In genomic region chr16:42338987-42339386, GRCm38 (mm10) we compare ENCODE assay signal across 10 mouse cellular contexts. TPM values are rescaled to one million over a fixed set of nuclear protein-coding genes. Genes with fewer than 3 reads are reported as not detected.
DNase-seq lines count a peak whose midpoint lies in the region; ATAC-seq and TF ChIP-seq lines count a peak whose summit lies in the region.
"Had no signal": no experiment of that assay in that cellular context is flagged by ENCODE, and none has a peak within 500 bp of the region (broad histone marks: within the 10 kb centered on the region; RNA-seq: fewer than 3 reads in every experiment).

No protein-coding gene starts in this region.

- H3K27ac ChIP-seq in kidney, postnatal 0 days: no peak overlapping the region
- H3K27ac ChIP-seq in cortical plate, adult 2 months (ENCODE audit: insufficient read depth, low read length): no peak overlapping the region
- H3K27ac ChIP-seq in forebrain, embryonic 16.5 days (ENCODE audit: low read length): peak overlapping the region; percentile 89
- peak overlapping the region; percentile 82 for H3K27ac ChIP-seq in midbrain, embryonic 12.5 days (replicated peaks)

- 6% methylated on average over 4 of the region's 4 CpGs for WGBS in kidney, postnatal 0 days
- 13% methylated on average over 4 of the region's 4 CpGs for WGBS in forebrain, embryonic 16.5 days
- 10% methylated on average over 4 of the region's 4 CpGs for WGBS in midbrain, embryonic 12.5 days

- DNase-seq in kidney, postnatal 0 days (ENCODE audit: low spot score): no peak
- no peak for DNase-seq in kidney, postnatal 10 days
- no peak for DNase-seq in spleen, postnatal 4 days (ENCODE audit: low spot score in 2 of 2)
- DNase-seq in left cerebral cortex, adult 18-20 months (ENCODE audit: low spot score in 2 of 2): no peak
- DNase-seq in urinary bladder, postnatal 36 days (ENCODE audit: low spot score in 2 of 2): no peak
- DNase-seq: thymus, postnatal 36 days had no signal

- H3K27me3 ChIP-seq in kidney, postnatal 0 days (ENCODE audit: insufficient read depth, low read length): no peaks in the 10 kb centered on the region
- no peaks in the 10 kb centered on the region for H3K27me3 ChIP-seq in forebrain, embryonic 16.5 days (replicated peaks; ENCODE audit: control insufficient read depth, insufficient read depth, low read length)
- H3K27me3 ChIP-seq in midbrain, embryonic 12.5 days: no peaks in the 10 kb centered on the region

- H3K4me3 ChIP-seq in kidney, postnatal 0 days (replicated peaks; ENCODE audit: low read depth, low read length): no peak overlapping the region
- peak overlapping the region; percentile 79 for H3K4me3 ChIP-seq in cortical plate, adult 2 months (ENCODE audit: insufficient read depth, low read length)
- H3K4me3 ChIP-seq in forebrain, embryonic 16.5 days (replicated peaks; ENCODE audit: low read length): peak overlapping the region; percentile 68
- peak overlapping the region; percentile 57 for H3K4me3 ChIP-seq in midbrain, embryonic 12.5 days

- H3K36me3 ChIP-seq in kidney, postnatal 0 days (ENCODE audit: insufficient read depth, low read length): no peaks in the 10 kb centered on the region
- H3K36me3 ChIP-seq in forebrain, embryonic 16.5 days (ENCODE audit: control insufficient read depth, insufficient read depth): no peaks in the 10 kb centered on the region
- H3K36me3 ChIP-seq in midbrain, embryonic 12.5 days: no peaks in the 10 kb centered on the region

- no peaks in the 10 kb centered on the region for H3K9me3 ChIP-seq in kidney, postnatal 0 days (replicated peaks; ENCODE audit: low read length)
- no peaks in the 10 kb centered on the region for H3K9me3 ChIP-seq in forebrain, embryonic 16.5 days (ENCODE audit: control insufficient read depth, low read length)
- no peaks in the 10 kb centered on the region for H3K9me3 ChIP-seq in midbrain, embryonic 12.5 days

- H3K9ac ChIP-seq in kidney, postnatal 0 days (ENCODE audit: low read depth, low read length): no peak overlapping the region
- H3K9ac ChIP-seq in forebrain, embryonic 16.5 days (replicated peaks; ENCODE audit: low read depth, low read length): peak overlapping the region; percentile 58
- peak overlapping the region; percentile 68 for H3K9ac ChIP-seq in midbrain, embryonic 12.5 days (replicated peaks)

- H3K4me1 ChIP-seq in kidney, postnatal 0 days (replicated peaks; ENCODE audit: insufficient read depth, low read length): 0 out of 2 replicates have a peak, but pooled peaks cover 6% of the 10 kb centered on the region
- no peaks in the 10 kb centered on the region; the same call in none of the 2 replicates for H3K4me1 ChIP-seq in cortical plate, adult 2 months (ENCODE audit: control insufficient read depth, insufficient read depth, low read length)
- peaks cover 18% of the 10 kb centered on the region for H3K4me1 ChIP-seq in forebrain, embryonic 16.5 days (replicated peaks; ENCODE audit: control insufficient read depth, insufficient read depth, low read length)
- H3K4me1 ChIP-seq in midbrain, embryonic 12.5 days: peaks cover 26% of the 10 kb centered on the region

- no peak for TF ChIP-seq CTCF in kidney, postnatal 0 days (IDR thresholded peaks at IDR 0.05; ENCODE audit: low read depth)
- no peak for TF ChIP-seq CTCF in cortical plate, adult 2 months (IDR thresholded peaks at IDR 0.05; ENCODE audit: extremely low read depth, insufficient read depth, low read length)

- no peak for ATAC-seq in kidney, postnatal 0 days (replicated peaks; ENCODE audit: low FRiP score, low read depth)
- 0 out of 2 replicates have a peak, but pooled peaks have one; percentile 3 for ATAC-seq in forebrain, embryonic 16.5 days
- no peak for ATAC-seq in midbrain, embryonic 12.5 days (ENCODE audit: low FRiP score, low read depth)
- ATAC-seq: Patski had no signal

- peak overlapping the region; percentile 47; the same call in 1 of the 2 replicates for H3K4me2 ChIP-seq in kidney, postnatal 0 days (ENCODE audit: low read length)
- peak overlapping the region; percentile 59 for H3K4me2 ChIP-seq in forebrain, embryonic 16.5 days (ENCODE audit: low read length)
- H3K4me2 ChIP-seq in midbrain, embryonic 12.5 days (replicated peaks): peak overlapping the region; percentile 69

- TF ChIP-seq POLR2A in cortical plate, adult 2 months (IDR thresholded peaks at IDR 0.05; ENCODE audit: extremely low read depth, insufficient read depth, low read length): no peak

RNA-seq across cellular contexts. Expression of gene Gap43, which starts 1.5 kb away (rescaled TPM):
- 4.0 and 6.0 TPM in 2 replicates for polyA plus RNA-seq in kidney, postnatal 0 days (2015; fragmentation: Nextera tagmentation; extraction: Ambion mirVana)
- 282 and 317 TPM in 2 replicates for polyA plus RNA-seq in cortical plate, adult 2 months (2012; rRNA removed)
- 719 and 966 TPM in 2 replicates for polyA plus RNA-seq in forebrain, embryonic 16.5 days (2015; fragmentation: Nextera tagmentation; extraction: Ambion mirVana)
- polyA plus RNA-seq in midbrain, embryonic 12.5 days (2016; fragmentation: Nextera tagmentation; extraction: Ambion mirVana): 356 and 360 TPM in 2 replicates
- total RNA-seq in left cerebral cortex, adult 18-20 months (2021): 100 to 1,000 TPM; 311 to 334 TPM
- polyA plus RNA-seq: Patski had no signal

Comparison
In these comparisons a context has a peak if more than half of its experiments do, and no peak if none do; other contexts are left out.
1. H3K27ac ChIP-seq: peak in forebrain, embryonic 16.5 days (single experiment) and midbrain, embryonic 12.5 days (single experiment); none in kidney, postnatal 0 days (single experiment) and cortical plate, adult 2 months (single experiment).
2. RNA of gene Gap43, which starts 1.5 kb away (polyA plus RNA-seq): 719 to 966 TPM in forebrain, embryonic 16.5 days, 356 to 360 TPM in midbrain, embryonic 12.5 days and 282 to 317 TPM in cortical plate, adult 2 months; 4.0 to 6.0 TPM in kidney, postnatal 0 days; every median in the first group is over 10 times any median in the second.
3. Peak in every context shown above with its lines, with median percentiles within 50 percentile points of each other: H3K4me2 ChIP-seq.